ENCODE assay signal across 26 mouse cellular contexts in genomic region chr3:126295932-126296331, GRCm38 (mm10).
"Had no signal": no experiment of that assay in that cellular context is flagged by ENCODE, and none has a peak within 500 bp of the region (broad histone marks: within the 10 kb centered on the region; RNA-seq: fewer than 3 reads in every experiment).

No protein-coding gene starts in this region.

- ATAC-seq: forebrain, embryonic 13.5 days; forebrain, embryonic 14.5 days; forebrain, embryonic 15.5 days; forebrain, embryonic 16.5 days; forebrain, postnatal 0 days had no signal

- H3K4me2 ChIP-seq: embryonic facial prominence, embryonic 12.5 days; embryonic facial prominence, embryonic 13.5 days; embryonic facial prominence, embryonic 15.5 days; forebrain, embryonic 12.5 days; forebrain, embryonic 13.5 days; forebrain, embryonic 15.5 days had no signal

- H3K9me3 ChIP-seq: embryonic facial prominence, embryonic 10.5 days; embryonic facial prominence, embryonic 12.5 days; embryonic facial prominence, embryonic 13.5 days; embryonic facial prominence, embryonic 15.5 days; forebrain, embryonic 10.5 days; forebrain, embryonic 12.5 days; forebrain, embryonic 13.5 days; forebrain, embryonic 15.5 days; heart, embryonic 10.5 days had no signal

- H3K4me1 ChIP-seq: embryonic facial prominence, embryonic 10.5 days; embryonic facial prominence, embryonic 12.5 days; embryonic facial prominence, embryonic 13.5 days; embryonic facial prominence, embryonic 15.5 days; forebrain, embryonic 12.5 days; forebrain, embryonic 13.5 days; forebrain, embryonic 15.5 days had no signal

- H3K27ac ChIP-seq: embryonic facial prominence, embryonic 10.5 days; embryonic facial prominence, embryonic 12.5 days; embryonic facial prominence, embryonic 13.5 days; embryonic facial prominence, embryonic 15.5 days; forebrain, embryonic 10.5 days; forebrain, embryonic 12.5 days; forebrain, embryonic 13.5 days; forebrain, embryonic 15.5 days; gastrocnemius, adult 2 months; heart, adult 2 months; heart, embryonic 10.5 days had no signal

- H3K27me3 ChIP-seq: embryonic facial prominence, embryonic 12.5 days; embryonic facial prominence, embryonic 13.5 days; embryonic facial prominence, embryonic 15.5 days; forebrain, embryonic 12.5 days; forebrain, embryonic 13.5 days; forebrain, embryonic 15.5 days had no signal

- DNase-seq: cerebellum, postnatal 10 days; cerebellum, postnatal 14 days; cerebellum, postnatal 25 days; cerebellum, postnatal 36 days; embryo, embryonic 11 days; forebrain, postnatal 0 days; gastrocnemius, adult 2 months; gastrocnemius, postnatal 10 days; gastrocnemius, postnatal 14 days; gastrocnemius, postnatal 25 days; gastrocnemius, postnatal 36 days; heart, adult 11 months; heart, adult 18-20 months; heart, adult 2 months had no signal

- H3K36me3 ChIP-seq: embryonic facial prominence, embryonic 10.5 days; embryonic facial prominence, embryonic 12.5 days; embryonic facial prominence, embryonic 13.5 days; embryonic facial prominence, embryonic 15.5 days; forebrain, embryonic 10.5 days; forebrain, embryonic 12.5 days; forebrain, embryonic 15.5 days; heart, embryonic 10.5 days had no signal

- H3K9ac ChIP-seq: embryonic facial prominence, embryonic 12.5 days; embryonic facial prominence, embryonic 13.5 days; embryonic facial prominence, embryonic 15.5 days; forebrain, embryonic 12.5 days; forebrain, embryonic 13.5 days; forebrain, embryonic 15.5 days; forebrain, postnatal 0 days had no signal

- H3K4me3 ChIP-seq: embryonic facial prominence, embryonic 10.5 days; embryonic facial prominence, embryonic 12.5 days; embryonic facial prominence, embryonic 13.5 days; embryonic facial prominence, embryonic 15.5 days; erythroblast, embryonic 14.5 days; forebrain, embryonic 10.5 days; forebrain, embryonic 12.5 days; forebrain, embryonic 13.5 days; forebrain, embryonic 15.5 days; gastrocnemius, adult 2 months; heart, adult 2 months; heart, embryonic 10.5 days had no signal
